Mouse (Mus musculus): Measurements from ENCODE around the gene Csta1.
A peak's percentile ranks its signal among the peaks of the same experiment; 100 is the strongest.

Csta1 gene

DNA sequence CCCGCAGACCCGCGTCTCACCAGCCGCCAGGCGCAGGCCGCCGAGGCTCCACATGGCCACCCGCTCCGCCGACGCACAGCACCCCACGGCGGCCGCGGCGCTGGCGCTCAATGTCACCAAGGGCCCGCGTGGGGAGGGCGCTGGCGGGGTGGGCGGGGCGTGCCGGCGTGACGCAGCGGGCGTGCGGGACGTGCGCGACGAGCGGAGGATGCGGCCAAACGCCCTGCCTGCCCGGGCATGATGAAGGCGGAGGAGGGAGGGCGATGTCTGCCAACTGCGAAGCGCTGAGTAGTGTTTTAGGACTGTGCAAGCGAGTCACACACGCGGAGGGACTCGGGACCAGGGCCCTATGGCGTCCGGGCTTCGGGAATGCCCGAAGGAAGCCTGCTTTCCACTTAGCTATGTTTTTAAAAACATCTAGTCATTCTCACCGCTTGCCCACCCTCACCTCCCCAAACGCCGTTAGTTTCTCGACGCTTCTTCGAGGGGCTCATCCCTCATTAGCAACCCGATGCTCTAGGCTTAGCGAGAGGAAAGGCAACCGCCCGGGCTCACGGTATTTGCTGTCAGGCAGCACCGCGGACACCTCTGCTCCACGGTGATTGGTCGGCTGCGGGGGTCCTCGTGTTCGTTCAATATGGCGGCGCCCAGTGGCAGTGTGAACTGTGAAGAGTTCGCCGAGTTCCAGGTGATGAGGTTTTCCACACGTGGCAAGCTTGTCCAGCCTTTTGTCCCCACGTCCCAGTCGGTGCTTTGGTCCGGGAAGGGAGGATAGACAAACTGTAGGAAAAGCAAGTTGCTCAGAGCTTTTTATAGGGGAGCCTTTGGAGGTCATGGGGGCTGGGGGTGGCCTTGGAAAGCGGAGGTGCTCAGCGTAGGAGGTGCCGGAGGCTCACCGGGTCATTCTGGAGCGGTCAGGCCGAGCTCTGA is 59.3 kb downstream of the Csta1 start, which contains the start of the genes Fam162a and Ccdc58:
Gene Fam162a, minus strand, starts transcription at position 145 of the 930 bp plus-strand sequence.
Gene Ccdc58, plus strand, starts transcription at position 236 of the 930 bp plus-strand sequence.
- DNase-seq (ENCODE audit: low read depth, low spot score), result peak; percentile 82

DNA sequence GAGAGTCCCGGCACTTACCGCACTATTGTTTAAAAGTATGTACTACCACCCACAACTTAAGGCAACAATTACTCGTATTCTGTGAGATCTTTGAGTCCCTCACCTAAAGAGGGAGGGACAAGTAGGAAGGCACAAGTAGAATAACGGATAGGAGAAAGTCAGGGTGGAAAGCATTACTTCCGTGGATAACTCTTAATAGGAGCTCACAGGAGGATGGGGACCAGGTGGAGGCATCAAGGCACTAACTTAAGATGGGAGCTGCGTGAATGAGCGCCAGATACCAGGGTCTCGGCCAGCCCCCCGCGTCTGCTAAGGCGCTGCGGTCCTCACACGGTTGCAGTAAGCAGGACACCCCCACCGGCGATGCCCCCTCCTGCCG is 60.0 kb downstream of the Csta1 start:
- DNase-seq (ENCODE audit: low read depth, low spot score), result no peak

Measured in embryo, embryonic 11.5 days (tissue).